Mouse (Mus musculus) lung, postnatal 10 days (tissue): ENCODE results near the gene Tcf7.

Experiments
- DNase-seq: peaks from one replicate; pipeline ENCODE4 v3.0.0; 2021

Gene Tcf7

DNA sequence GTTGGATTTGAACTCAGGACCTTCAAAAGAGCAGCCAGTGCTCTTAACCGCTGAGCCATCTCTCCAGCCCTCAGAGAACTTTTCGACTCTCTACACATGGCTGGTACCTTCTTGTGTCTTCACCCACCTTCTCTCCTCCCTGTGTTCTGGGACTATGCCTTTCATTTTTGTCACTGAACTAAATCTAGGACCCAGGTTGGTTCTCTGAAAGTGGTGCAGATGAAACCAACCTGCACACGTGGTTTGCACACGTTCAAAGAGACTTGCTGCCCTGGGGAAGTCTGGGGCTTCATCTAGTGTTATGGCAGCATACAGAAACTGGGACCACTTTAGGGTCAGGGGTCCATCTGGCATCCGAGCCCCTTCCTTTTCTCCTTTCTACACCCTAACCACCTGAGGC is 15.5 kb downstream of the Tcf7 start:
- peak; percentile 0 for DNase-seq

DNA sequence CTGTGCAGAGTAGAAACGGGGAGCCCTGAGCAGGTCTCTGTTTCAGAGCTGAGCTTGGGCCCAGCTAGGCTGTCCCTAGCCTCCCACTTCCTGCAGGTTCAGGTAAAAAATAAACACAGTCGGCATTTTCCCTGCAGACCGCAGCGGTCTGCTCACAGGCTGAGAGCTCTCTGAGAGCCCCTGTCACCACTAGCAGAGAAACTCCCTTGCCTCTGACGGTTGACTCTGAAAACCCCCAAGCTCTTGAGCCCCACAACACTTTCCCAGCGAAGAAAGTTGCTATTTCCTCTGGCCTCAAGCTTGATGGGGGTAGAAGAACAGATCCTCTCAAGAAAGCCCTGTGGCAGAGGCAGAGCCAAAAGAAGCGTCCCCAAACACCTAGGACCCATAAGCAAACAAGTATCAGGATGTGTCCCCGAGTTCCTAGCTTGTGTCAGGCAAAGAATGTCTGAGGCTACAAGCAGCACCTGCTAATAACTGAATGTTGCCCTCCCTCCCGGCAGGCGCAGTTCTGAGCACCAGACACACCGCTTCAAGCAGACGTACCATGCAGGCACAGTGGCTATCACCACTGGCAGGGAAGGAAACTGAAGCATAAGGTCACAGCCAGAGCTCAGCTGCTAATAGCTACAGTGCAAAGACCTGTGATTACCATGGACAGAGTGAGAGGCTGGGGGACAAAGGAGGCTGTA is 17.1 kb downstream of the Tcf7 start:
- DNase-seq, result peak; percentile 10

DNA sequence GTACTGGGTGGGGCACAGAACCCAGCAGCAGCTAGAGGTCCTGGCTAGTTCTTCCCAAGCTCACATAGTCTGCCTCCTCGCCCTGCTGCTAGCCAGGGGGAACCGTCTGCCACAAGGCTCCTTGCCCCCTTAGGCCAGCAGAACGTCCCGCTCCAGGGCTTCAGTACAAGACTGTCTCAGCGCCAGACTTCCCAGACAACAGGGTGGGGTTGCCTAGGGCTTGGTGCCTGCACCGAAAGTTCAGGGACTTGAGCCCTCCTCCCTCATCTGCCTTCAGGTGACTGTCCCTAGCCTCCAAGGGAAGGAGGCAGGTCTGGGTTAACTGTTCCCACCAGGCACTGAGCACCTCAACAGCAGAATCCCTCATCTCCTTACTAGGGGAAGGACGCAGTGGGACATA is 17.9 kb downstream of the Tcf7 start:
- peak; percentile 29 for DNase-seq

- no peak for DNase-seq
Observed at GRCm38 (mm10) chr11:52262338-52262737, 20.5 kb downstream of the Tcf7 start.

DNA sequence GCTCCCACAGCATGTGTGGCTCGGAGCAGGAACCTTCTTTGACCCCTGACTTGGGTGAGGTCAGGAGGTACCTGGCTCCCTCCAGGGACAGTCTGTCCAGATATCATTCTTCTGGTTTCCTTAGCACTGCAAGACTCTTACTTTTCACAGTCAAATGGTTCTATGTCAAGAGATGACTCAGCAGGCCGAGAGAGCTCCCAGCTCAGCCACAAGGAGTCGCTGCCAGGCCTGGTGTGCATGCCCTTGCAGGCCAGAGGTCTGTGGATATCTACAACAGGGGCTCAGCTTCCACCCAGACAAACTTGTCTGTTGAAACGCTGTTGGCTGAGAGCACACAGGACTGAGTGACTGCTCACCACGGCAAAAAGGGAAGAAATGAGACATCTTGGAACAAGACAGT is 20.9 kb downstream of the Tcf7 start:
- peak; percentile 89 for DNase-seq

DNA sequence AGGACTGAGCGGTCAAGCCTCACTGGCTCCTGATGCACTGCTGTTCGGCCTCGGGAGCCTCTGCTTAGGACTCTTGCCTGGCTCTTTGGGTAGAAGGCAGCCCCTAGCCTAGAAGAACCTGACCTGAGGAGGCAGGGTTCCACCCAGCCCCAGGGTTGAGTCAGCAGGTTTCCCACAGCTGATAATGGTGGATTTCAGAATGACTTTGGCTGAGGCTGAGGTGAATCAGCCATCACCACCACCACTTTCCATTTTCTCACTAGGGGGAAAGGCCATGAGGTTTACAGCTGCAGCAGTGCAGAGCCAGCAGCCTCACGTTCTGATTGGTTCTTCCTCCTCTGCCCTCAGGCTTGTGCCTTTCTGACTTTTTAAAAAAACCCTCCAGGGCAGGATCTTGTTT is 21.9 kb downstream of the Tcf7 start:
- peak; percentile 1 for DNase-seq

- peak; percentile 4 for DNase-seq
Observed at GRCm38 (mm10) chr11:52258711-52259110, 24.1 kb downstream of the Tcf7 start.

DNA sequence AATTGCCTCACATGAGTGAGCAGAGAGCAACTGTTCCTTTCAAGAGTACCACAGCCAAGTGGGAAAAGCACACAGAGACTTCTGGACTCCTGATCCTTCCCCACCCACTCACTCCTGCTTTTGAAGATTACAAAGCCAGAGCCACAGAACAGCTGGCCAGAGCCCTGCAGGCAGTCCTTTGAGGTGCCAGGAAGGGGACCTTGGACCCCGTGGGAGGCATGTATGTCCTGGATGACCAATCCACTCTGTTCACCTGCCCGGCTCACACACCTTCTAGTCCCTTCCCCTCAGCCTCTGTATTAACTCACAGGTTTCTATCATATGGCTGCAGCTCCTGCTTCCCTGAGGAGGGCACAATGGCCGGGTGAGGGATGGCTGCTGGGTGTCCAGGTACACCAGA is 25.4 kb downstream of the Tcf7 start:
- peak; percentile 0 for DNase-seq

GRCm38 (mm10) chr11:52255077-52255476 is 27.7 kb downstream of the Tcf7 start:
- DNase-seq, result no peak

- peak; percentile 80 for DNase-seq
Observed at GRCm38 (mm10) chr11:52253674-52254375, 29.0 kb downstream of the Tcf7 start.

GRCm38 (mm10) chr11:52252692-52253091 is 30.1 kb downstream of the Tcf7 start:
- DNase-seq, result no peak

DNA sequence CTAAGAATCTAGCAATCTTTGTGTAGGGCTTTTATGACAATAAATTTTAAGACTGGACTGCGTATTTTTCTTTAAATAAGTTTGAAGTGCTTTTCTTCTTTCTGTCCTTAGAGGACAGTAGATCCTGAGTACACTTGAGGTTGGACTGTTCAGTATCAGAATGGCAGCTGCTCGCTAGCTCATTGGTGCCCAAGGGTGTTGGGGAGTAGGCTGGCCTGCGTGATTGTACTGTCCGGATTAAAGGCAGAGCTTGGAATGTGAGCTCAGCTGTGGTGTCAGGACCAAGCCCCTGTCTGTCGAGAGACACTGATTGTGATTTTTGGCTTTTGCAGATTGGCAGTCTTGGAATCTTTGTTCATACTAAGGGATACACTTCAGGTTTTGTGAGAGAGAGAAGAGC is 31.0 kb downstream of the Tcf7 start:
- DNase-seq, result no peak

DNA sequence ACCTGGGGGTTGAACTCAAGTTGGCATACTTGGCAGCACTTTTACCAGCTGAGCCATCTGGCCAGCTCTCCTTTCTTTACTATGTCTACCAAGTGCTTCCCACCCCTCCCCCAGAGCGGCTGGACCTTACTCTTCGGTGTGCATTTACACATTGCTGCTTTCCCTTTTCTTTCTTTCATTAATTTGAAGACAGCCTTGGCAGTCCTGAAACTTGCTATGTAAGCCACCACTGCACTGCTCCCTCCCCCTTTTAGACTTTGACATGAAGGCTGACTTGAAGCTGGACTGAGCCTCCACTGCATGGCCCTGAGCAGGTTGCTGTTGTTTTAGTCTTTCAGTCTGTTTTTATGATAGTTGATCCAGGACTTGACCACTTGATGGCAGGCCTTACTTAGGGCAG is 33.4 kb downstream of the Tcf7 start:
- no peak for DNase-seq

DNA sequence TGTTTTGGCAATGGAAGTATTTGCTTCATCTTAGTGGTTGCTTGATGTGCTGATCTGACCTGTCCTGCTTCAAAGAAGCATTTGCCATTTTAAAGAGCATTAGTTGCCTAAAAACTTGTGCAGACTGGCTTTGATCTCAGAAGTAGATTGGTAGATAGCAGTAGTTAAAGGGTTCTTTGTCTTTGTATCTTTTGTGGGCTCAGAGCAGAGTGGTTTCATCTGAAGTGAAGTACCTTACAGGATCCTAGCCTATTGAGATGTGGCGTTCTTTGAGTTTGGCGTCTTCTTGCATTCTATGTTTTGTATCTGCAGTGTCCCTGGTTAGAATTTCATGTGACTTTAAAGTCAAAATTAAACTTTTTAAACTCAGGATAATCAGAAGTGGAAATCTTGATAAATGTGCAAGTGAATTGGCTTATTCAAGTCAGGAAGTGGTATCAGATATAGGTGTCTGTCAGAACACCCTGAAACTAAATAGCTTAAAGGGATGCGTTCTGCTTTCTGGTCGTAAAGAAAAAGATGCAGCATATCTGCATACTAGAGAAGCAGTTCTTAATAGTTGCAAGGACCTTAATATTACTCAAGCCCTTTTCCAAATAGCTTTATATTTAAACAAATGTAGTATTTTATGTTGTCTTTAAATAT is 41.8 kb downstream of the Tcf7 start:
- DNase-seq, result no peak

- no peak for DNase-seq
Observed at GRCm38 (mm10) chr11:52234509-52234908, 48.3 kb downstream of the Tcf7 start.

GRCm38 (mm10) chr11:52233906-52234305 is 48.9 kb downstream of the Tcf7 start:
- no peak for DNase-seq

GRCm38 (mm10) chr11:52233043-52233653 is 49.7 kb downstream of the Tcf7 start:
- no peak for DNase-seq

GRCm38 (mm10) chr11:52231606-52232541 is 50.9 kb downstream of the Tcf7 start, which contains the start of gene Skp1a:
Skp1a (plus strand) TSS chr11:52231995.
- DNase-seq, result peak; percentile 94

DNA sequence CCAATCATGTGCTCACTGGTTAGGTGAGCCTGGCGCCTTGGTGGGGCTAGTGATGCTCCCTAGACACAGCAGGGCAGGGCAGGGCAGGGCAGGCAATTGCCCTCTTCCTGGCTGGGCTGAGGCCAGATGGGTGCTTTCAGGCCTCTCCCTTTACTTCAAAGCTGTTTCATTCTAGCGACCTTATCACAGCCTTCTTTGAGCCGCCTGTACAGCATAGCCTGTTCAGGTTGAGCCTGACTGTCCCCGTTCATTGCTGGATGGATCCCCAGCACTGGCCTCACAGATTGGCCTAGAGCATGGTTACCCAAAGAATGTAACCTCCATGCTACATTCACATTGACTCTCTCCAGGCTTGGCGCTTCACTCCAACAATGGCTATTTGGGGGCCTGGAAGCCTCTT is 52.1 kb downstream of the Tcf7 start:
- DNase-seq, result no peak

DNA sequence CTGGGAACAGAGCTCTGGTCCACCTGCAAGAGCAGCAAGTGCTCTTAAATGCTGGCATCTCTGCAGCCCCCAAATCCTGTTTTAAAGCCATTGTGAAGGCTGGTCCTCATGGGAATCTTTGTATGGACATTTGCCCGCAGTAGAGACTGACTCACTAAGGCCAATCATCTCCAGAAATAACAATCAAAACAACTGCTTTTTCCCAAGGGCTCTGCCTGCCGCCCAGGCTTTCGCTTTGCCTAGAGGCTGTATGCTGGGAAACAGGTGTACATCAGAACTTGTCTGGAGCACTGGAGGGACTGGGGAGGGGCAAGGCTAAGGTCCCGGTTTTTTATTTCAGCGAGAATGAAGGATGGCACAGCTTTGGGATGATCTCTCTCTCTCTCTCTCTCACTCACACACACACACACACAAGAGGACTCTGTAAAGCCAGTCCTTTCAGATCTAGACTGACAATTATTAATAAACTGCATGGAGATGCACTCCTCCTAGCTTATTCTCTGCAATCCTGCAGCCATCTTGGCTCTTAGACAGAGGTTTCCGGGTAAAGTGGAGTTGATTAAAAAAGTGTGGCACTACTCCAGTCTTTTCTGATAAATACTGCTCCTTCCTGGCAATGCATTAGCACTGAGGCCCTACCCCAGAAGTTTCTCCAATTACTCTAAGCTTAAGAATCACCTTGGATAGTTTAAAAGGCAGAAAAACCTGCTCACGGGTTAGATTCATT is 53.9 kb downstream of the Tcf7 start:
- DNase-seq, result no peak

- no peak for DNase-seq
Observed at GRCm38 (mm10) chr11:52227466-52228226, 55.2 kb downstream of the Tcf7 start.
